Mouse (Mus musculus): ENCODE measurements around the gene Magi1. TPM values are rescaled to one million over a fixed set of nuclear protein-coding genes. Genes with fewer than 3 reads are reported as not detected.

The Magi1 gene
- polyA plus RNA-seq, 1 experiment from 2014 or later = 29.1 TPM

GRCm38 (mm10) chr6:94116434-94117432 is 167.0 kb downstream of the Magi1 start:
- Histone ChIP-seq H3K27me3 (no peaks in the 10 kb centered on the region), H3K4me1 (replicated peaks) (no peaks in the 10 kb centered on the region), H3K9ac (no peak overlapping the region), H3K4me3 (no peak overlapping the region), H3K36me3 (no peaks in the 10 kb centered on the region), H3K9me3 (no peaks in the 10 kb centered on the region), H3K4me2 (no peak overlapping the region), H3K27ac (no peak overlapping the region)
- 86% methylated on average over 6 of the region's 6 CpGs for WGBS
- ATAC-seq (ENCODE audit: low FRiP score) = no peak

GRCm38 (mm10) chr6:94111833-94112232 is 171.9 kb downstream of the Magi1 start:
- H3K4me2 ChIP-seq = no peak overlapping the region
- no peaks in the 10 kb centered on the region for H3K27me3 ChIP-seq
- H3K4me3 ChIP-seq = no peak overlapping the region
- no peak for ATAC-seq (ENCODE audit: low FRiP score)
- H3K4me1 ChIP-seq (replicated peaks) = 0 out of 2 replicates have a peak, but pooled peaks cover 4% of the 10 kb centered on the region
- H3K36me3 ChIP-seq = no peaks in the 10 kb centered on the region
- H3K27ac ChIP-seq = no peak overlapping the region
- H3K9me3 ChIP-seq = no peaks in the 10 kb centered on the region
- H3K9ac ChIP-seq = no peak overlapping the region

DNA sequence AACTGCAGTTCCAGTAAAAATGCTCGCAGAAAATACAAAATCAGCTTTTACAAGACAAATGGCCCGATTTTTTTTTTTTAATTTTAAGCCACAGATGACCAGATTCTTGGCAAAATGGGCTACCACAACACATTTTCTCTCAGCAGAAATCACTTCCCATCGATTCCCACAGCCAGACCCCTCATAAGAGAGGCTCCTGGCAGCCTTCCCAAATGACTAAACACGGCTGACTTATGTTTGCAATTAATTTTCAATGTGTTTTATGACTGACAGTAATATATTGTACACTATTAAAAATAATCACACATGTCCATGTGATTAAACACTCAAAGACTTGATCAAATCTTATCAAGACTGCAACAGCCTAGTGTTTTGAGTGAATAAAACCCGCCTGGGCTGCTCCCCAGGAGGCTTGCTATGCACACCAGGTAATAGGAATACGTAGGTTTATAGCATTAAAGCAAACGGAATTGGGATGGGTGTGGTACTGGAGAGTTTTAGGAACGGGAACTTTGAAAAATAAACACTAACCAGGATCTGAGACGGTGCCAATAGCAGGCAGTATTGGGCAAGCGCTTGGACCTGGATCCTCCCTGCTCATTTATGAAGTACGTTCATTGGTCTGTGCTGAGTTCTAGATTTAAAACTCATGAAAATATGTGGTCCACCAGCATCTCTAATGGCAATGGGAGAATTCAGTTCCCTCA is 176.2 kb downstream of the Magi1 start:
- H3K9ac ChIP-seq = no peak overlapping the region
- no peaks in the 10 kb centered on the region for H3K36me3 ChIP-seq
- H3K4me2 ChIP-seq = no peak overlapping the region
- H3K27me3 ChIP-seq = no peaks in the 10 kb centered on the region
- H3K4me1 ChIP-seq (replicated peaks) = peaks cover 9% of the 10 kb centered on the region
- H3K27ac ChIP-seq = no peak overlapping the region
- no peak overlapping the region for H3K4me3 ChIP-seq
- 70% methylated on average over 11 of the region's 11 CpGs for WGBS
- no peak for ATAC-seq (ENCODE audit: low FRiP score)
- H3K9me3 ChIP-seq = no peaks in the 10 kb centered on the region

- no peaks in the 10 kb centered on the region for H3K36me3 ChIP-seq
- H3K9ac ChIP-seq = no peak overlapping the region
- no peak for ATAC-seq (ENCODE audit: low FRiP score)
- WGBS = 62% methylated on average over 3 of the region's 3 CpGs
- H3K4me1 ChIP-seq (replicated peaks) = peaks cover 9% of the 10 kb centered on the region
- no peak overlapping the region for H3K4me3 ChIP-seq
- H3K9me3 ChIP-seq = no peaks in the 10 kb centered on the region
- H3K27ac ChIP-seq = no peak overlapping the region
- H3K27me3 ChIP-seq = no peaks in the 10 kb centered on the region
- no peak overlapping the region for H3K4me2 ChIP-seq
Measured at GRCm38 (mm10) chr6:94103581-94103980, 180.1 kb downstream of the Magi1 start.

- 55% methylated on average over 5 of the region's 5 CpGs for WGBS
- Histone ChIP-seq H3K9ac (no peak overlapping the region), H3K27me3 (no peaks in the 10 kb centered on the region), H3K9me3 (no peaks in the 10 kb centered on the region), H3K4me1 (replicated peaks) (peaks cover 5% of the 10 kb centered on the region), H3K36me3 (no peaks in the 10 kb centered on the region), H3K27ac (no peak overlapping the region), H3K4me2 (no peak overlapping the region), H3K4me3 (no peak overlapping the region)
- ATAC-seq (ENCODE audit: low FRiP score) = no peak
Measured at GRCm38 (mm10) chr6:94101256-94101655, 182.5 kb downstream of the Magi1 start.

DNA sequence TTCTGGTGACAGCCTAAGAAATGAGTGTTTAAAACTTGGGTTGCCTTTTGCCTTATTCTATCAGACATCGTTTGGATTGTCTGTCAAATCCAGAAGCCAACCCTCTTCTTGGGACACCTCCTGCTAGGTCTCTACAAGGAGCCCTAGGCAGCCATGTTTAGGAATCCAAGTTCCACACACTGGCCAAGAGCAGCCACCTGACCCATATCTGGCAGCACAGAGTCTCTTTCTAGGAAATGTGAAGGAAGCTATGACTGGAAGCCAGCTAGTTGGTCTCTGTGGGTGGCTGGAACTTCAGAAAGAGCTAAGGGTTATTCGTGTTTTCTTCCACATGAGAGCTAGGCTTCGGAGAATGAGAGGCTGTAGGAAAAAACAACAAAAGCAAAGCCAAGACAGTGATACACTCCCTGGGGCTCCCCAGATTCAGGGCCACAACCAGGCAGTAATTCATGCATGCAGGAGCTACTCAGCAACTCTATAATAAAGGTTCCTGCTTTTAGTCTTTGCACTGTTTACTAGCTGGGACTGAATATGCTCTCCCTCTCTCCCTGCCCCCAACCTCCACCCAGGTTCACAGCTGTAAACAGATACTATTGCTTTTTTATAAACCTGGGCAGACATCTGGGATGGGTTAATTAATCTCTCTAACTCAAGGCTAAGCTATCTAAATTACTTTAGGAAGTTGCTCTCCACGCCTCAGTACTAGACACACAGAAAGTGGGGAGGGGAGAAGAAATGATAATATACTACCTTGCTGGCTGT is 188.6 kb downstream of the Magi1 start:
- 58% methylated on average over 4 of the region's 4 CpGs for WGBS
- Histone ChIP-seq H3K9me3 (no peaks in the 10 kb centered on the region), H3K4me2 (no peak overlapping the region), H3K27me3 (no peaks in the 10 kb centered on the region), H3K9ac (no peak overlapping the region), H3K27ac (no peak overlapping the region), H3K4me3 (no peak overlapping the region), H3K36me3 (no peaks in the 10 kb centered on the region), H3K4me1 (replicated peaks) (peaks cover 13% of the 10 kb centered on the region; the same call in 1 of the 2 replicates)
- ATAC-seq (ENCODE audit: low FRiP score) = no peak

DNA sequence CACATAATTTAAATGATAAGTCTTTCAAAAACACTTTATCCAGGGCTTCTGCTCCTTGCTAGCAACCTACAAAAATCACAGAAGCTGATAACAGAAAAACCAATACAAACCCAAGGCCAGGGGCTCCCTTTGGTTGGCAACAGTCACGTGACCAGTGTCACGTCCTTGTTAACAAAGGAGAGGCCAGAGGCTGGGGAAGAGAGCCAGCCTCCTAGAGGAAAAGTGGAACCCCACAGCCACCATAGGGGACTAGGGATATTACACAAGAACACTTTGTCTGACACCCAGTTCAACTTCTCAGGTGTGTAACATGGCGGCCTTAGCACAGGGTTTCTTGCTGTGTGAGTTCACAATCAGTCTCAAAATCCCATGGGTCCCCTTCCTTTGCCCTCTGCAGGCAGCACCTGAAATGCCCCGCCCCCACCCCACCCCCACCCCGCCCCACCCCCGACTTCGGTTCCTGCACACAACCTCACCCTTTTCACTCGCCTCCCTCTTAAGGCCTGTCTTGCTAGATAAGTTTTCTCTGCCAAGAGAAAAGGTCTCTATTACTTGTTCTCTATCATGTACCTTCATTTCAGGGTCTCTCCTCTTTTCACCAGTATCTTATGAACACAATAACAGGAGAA is 190.6 kb downstream of the Magi1 start:
- WGBS = 45% methylated on average over 8 of the region's 8 CpGs
- H3K27me3 ChIP-seq = no peaks in the 10 kb centered on the region
- peaks cover 13% of the 10 kb centered on the region; the same call in 1 of the 2 replicates for H3K4me1 ChIP-seq (replicated peaks)
- H3K4me2 ChIP-seq = no peak overlapping the region
- no peak overlapping the region for H3K9ac ChIP-seq
- no peaks in the 10 kb centered on the region for H3K9me3 ChIP-seq
- ATAC-seq (ENCODE audit: low FRiP score) = no peak
- no peaks in the 10 kb centered on the region for H3K36me3 ChIP-seq
- H3K4me3 ChIP-seq = no peak overlapping the region
- H3K27ac ChIP-seq = no peak overlapping the region

DNA sequence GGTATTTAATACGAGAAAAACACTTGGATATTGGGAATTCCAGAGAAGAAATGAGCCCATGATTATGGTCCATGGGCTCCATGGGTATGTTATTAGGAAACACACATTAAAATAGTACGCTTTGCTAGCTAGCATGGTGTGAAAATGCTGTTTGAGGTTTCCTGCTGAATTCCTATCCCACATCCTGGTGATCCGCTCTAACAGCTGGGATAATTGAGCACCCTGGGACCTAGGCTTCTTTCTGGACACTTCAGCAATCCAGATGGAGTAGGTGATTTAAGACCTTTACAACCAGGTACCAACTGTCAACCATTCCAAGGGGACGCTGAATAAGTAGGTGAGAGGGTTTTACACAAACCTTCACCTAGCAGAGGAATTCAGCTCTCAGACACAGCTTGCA is 191.2 kb downstream of the Magi1 start:
- Histone ChIP-seq H3K4me3 (no peak overlapping the region), H3K27ac (no peak overlapping the region), H3K4me2 (no peak overlapping the region), H3K9me3 (no peaks in the 10 kb centered on the region), H3K4me1 (replicated peaks) (peaks cover 13% of the 10 kb centered on the region; the same call in 1 of the 2 replicates), H3K27me3 (no peaks in the 10 kb centered on the region), H3K36me3 (no peaks in the 10 kb centered on the region), H3K9ac (no peak overlapping the region)
- no peak for ATAC-seq (ENCODE audit: low FRiP score)
- 83% methylated on average over 4 of the region's 4 CpGs for WGBS

GRCm38 (mm10) chr6:94086855-94087254 is 196.9 kb downstream of the Magi1 start:
- no peak overlapping the region for H3K4me2 ChIP-seq
- H3K4me1 ChIP-seq (replicated peaks) = peaks cover 9% of the 10 kb centered on the region
- no peaks in the 10 kb centered on the region for H3K9me3 ChIP-seq
- no peak overlapping the region for H3K9ac ChIP-seq
- no peak overlapping the region for H3K4me3 ChIP-seq
- 85% methylated on average over 2 of the region's 2 CpGs for WGBS
- H3K27me3 ChIP-seq = no peaks in the 10 kb centered on the region
- H3K27ac ChIP-seq = no peak overlapping the region
- no peaks in the 10 kb centered on the region for H3K36me3 ChIP-seq
- no peak for ATAC-seq (ENCODE audit: low FRiP score)

DNA sequence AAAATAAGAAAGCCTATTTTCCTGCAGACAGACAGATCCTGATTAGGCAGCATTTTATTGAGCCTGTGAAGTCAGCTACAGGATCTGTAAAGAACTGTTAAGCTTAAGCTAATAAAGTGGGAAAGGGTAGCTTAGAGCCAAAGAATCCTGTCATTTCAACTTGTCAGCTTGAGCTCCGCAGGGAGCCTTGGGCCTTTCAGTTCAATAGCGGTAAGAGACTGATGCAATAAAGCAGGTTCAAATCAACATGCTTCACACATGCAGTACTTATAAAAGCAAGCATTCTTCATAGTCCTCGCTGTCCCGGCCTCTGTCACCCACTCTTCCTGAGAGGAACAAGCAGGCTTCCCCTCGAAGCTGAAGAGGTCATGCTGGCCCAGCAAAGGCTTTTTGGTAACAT is 199.0 kb downstream of the Magi1 start:
- no peaks in the 10 kb centered on the region for H3K27me3 ChIP-seq
- H3K36me3 ChIP-seq = no peaks in the 10 kb centered on the region
- H3K27ac ChIP-seq = peak overlapping the region; percentile 23; the same call in 1 of the 2 replicates
- no peak overlapping the region for H3K4me2 ChIP-seq
- H3K4me3 ChIP-seq = no peak overlapping the region
- H3K9me3 ChIP-seq = no peaks in the 10 kb centered on the region
- peaks cover 9% of the 10 kb centered on the region for H3K4me1 ChIP-seq (replicated peaks)
- H3K9ac ChIP-seq = no peak overlapping the region
- no peak for ATAC-seq (ENCODE audit: low FRiP score)
- WGBS = 20% methylated on average over 5 of the region's 5 CpGs

- Histone ChIP-seq H3K4me3 (no peak overlapping the region), H3K9ac (no peak overlapping the region), H3K27me3 (no peaks in the 10 kb centered on the region), H3K4me1 (replicated peaks) (peaks cover 14% of the 10 kb centered on the region), H3K36me3 (no peaks in the 10 kb centered on the region), H3K4me2 (no peak overlapping the region), H3K9me3 (no peaks in the 10 kb centered on the region), H3K27ac (0 out of 2 replicates have a peak overlapping the region, but pooled peaks have one; percentile 44)
- ATAC-seq (ENCODE audit: low FRiP score) = no peak
- WGBS = 93% methylated on average over 7 of the region's 7 CpGs
Measured at GRCm38 (mm10) chr6:94083459-94083858, 200.3 kb downstream of the Magi1 start.

Data from hindbrain, embryonic 13.5 days (tissue).